Mouse (Mus musculus): Measurements from ENCODE around the gene Cd300e.

GRCm38 (mm10) chr11:115098203-115098932 is 36.4 kb upstream of the Cd300e start:
- TF ChIP-seq CTCF (IDR thresholded peaks at IDR 0.05; ENCODE audit: low read depth) (no peak), EP300 (IDR thresholded peaks at IDR 0.05; ENCODE audit: low read depth) (no peak)

All from liver, postnatal 0 days (tissue).